7 mouse cellular contexts compared by ENCODE assay signal in the genomic region with DNA sequence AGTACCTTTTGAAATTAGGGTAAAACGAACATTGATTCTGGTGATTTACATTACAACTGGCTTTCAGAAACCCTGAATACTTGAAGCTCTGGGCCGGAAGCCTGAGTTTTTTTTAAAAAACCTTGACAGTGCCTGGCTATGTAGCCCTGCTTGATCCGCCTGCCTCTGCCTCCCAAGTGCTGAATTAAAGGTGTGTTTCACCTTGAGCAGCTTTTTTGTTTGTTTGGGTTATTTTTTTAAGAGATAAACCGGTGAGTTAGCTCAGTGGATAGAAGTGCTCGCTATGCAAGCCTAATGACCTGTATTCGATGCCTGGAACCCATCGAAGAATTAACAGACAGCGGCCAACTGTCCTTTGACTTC. TPM values are rescaled to one million over a fixed set of nuclear protein-coding genes. Genes with fewer than 3 reads are reported as not detected.
DNase-seq lines count a peak whose midpoint lies in the region; ATAC-seq lines count a peak whose summit lies in the region.

No protein-coding gene starts in this region.

- no peaks in the 10 kb centered on the region for H3K36me3 ChIP-seq in lung, embryonic 15.5 days
- H3K36me3 ChIP-seq in forebrain, embryonic 10.5 days (replicated peaks), result no peaks in the 10 kb centered on the region
- H3K36me3 ChIP-seq in limb, embryonic 15.5 days, result no peaks in the 10 kb centered on the region
- no peaks in the 10 kb centered on the region for H3K36me3 ChIP-seq in neural tube, embryonic 15.5 days

- no peaks in the 10 kb centered on the region for H3K9me3 ChIP-seq in lung, embryonic 15.5 days
- H3K9me3 ChIP-seq in forebrain, embryonic 10.5 days, result no peaks in the 10 kb centered on the region
- H3K9me3 ChIP-seq in limb, embryonic 15.5 days, result no peaks in the 10 kb centered on the region
- H3K9me3 ChIP-seq in neural tube, embryonic 15.5 days (replicated peaks), result no peaks in the 10 kb centered on the region

- H3K27ac ChIP-seq in lung, embryonic 15.5 days, result peak overlapping the region; percentile 100
- no peak overlapping the region for H3K27ac ChIP-seq in forebrain, embryonic 10.5 days
- H3K27ac ChIP-seq in limb, embryonic 15.5 days, result peak overlapping the region; percentile 100
- H3K27ac ChIP-seq in neural tube, embryonic 15.5 days (replicated peaks), result peak overlapping the region; percentile 100

- WGBS in lung, embryonic 15.5 days, result 8% methylated on average over 8 of the region's 8 CpGs
- WGBS in forebrain, embryonic 10.5 days, result 17% methylated on average over 8 of the region's 8 CpGs
- 14% methylated on average over 8 of the region's 8 CpGs for WGBS in limb, embryonic 15.5 days
- WGBS in neural tube, embryonic 15.5 days, result 9% methylated on average over 8 of the region's 8 CpGs

- peaks cover 45% of the 10 kb centered on the region for H3K4me1 ChIP-seq in lung, embryonic 15.5 days
- H3K4me1 ChIP-seq in forebrain, embryonic 10.5 days, result peaks cover 42% of the 10 kb centered on the region
- H3K4me1 ChIP-seq in limb, embryonic 15.5 days, result peaks cover 41% of the 10 kb centered on the region
- peaks cover 26% of the 10 kb centered on the region for H3K4me1 ChIP-seq in neural tube, embryonic 15.5 days

- DNase-seq in lung, postnatal 25 days (ENCODE audit: low spot score), result no peak
- no peak for DNase-seq in forebrain, embryonic 10.5 days (ENCODE audit: extremely low spot score, low spot score)
- DNase-seq in thymus, postnatal 4 days, result no peak
- no peak for DNase-seq in MN1 (ENCODE audit: low spot score)

- peak overlapping the region; percentile 60 for H3K4me2 ChIP-seq in lung, embryonic 15.5 days
- H3K4me2 ChIP-seq in limb, embryonic 15.5 days, result peak overlapping the region; percentile 27; the same call in 1 of the 2 replicates
- H3K4me2 ChIP-seq in neural tube, embryonic 15.5 days, result peak overlapping the region; percentile 66

- no peak for ATAC-seq in lung, embryonic 15.5 days (ENCODE audit: borderline replicate concordance, extremely low read depth, low FRiP score, low TSS enrichment)
- ATAC-seq in limb, embryonic 15.5 days (ENCODE audit: insufficient number of reproducible peaks, low FRiP score, low TSS enrichment, low read depth), result no peak
- ATAC-seq in neural tube, embryonic 15.5 days (ENCODE audit: low FRiP score), result no peak

- H3K27me3 ChIP-seq in lung, embryonic 15.5 days, result no peaks in the 10 kb centered on the region
- 0 out of 2 replicates have a peak, but pooled peaks cover 5% of the 10 kb centered on the region for H3K27me3 ChIP-seq in forebrain, embryonic 10.5 days (ENCODE audit: poor library complexity, severe bottlenecking)
- no peaks in the 10 kb centered on the region for H3K27me3 ChIP-seq in limb, embryonic 15.5 days
- no peaks in the 10 kb centered on the region for H3K27me3 ChIP-seq in neural tube, embryonic 15.5 days (replicated peaks)

- no peak overlapping the region for H3K4me3 ChIP-seq in lung, embryonic 15.5 days
- H3K4me3 ChIP-seq in forebrain, embryonic 10.5 days, result peak overlapping the region; percentile 14; the same call in 1 of the 2 replicates
- 0 out of 2 replicates have a peak overlapping the region, but pooled peaks have one; percentile 39 for H3K4me3 ChIP-seq in limb, embryonic 15.5 days
- no peak overlapping the region for H3K4me3 ChIP-seq in neural tube, embryonic 15.5 days (replicated peaks)

- H3K9ac ChIP-seq in lung, embryonic 15.5 days, result peak overlapping the region; percentile 27; the same call in 1 of the 2 replicates
- H3K9ac ChIP-seq in limb, embryonic 15.5 days, result no peak overlapping the region
- 0 out of 2 replicates have a peak overlapping the region, but pooled peaks have one; percentile 6 for H3K9ac ChIP-seq in neural tube, embryonic 15.5 days (replicated peaks)

RNA-seq across cellular contexts. Expression of gene Sirt4, which starts 6.1 kb away (rescaled TPM):
- polyA plus RNA-seq in lung, embryonic 15.5 days (2015; fragmentation: Nextera tagmentation; extraction: Ambion mirVana), result 27.2 and 30.4 TPM in 2 replicates
- 13.1 and 13.9 TPM in 2 replicates for polyA plus RNA-seq in forebrain, embryonic 10.5 days (2016; fragmentation: Nextera tagmentation; extraction: Ambion mirVana)
- 24.9 and 26.5 TPM in 2 replicates for polyA plus RNA-seq in limb, embryonic 15.5 days (2015; fragmentation: Nextera tagmentation; extraction: Ambion mirVana)
- polyA plus RNA-seq in neural tube, embryonic 15.5 days (2015; fragmentation: Nextera tagmentation; extraction: Ambion mirVana), result 31.0 and 37.1 TPM in 2 replicates

RNA-seq across cellular contexts. Expression of gene Pxn, which starts 15.9 kb away (rescaled TPM):
- polyA plus RNA-seq in lung, embryonic 15.5 days (2015; fragmentation: Nextera tagmentation; extraction: Ambion mirVana), result 57.1 and 58.6 TPM in 2 replicates
- 34.3 and 35.8 TPM in 2 replicates for polyA plus RNA-seq in forebrain, embryonic 10.5 days (2016; fragmentation: Nextera tagmentation; extraction: Ambion mirVana)
- polyA plus RNA-seq in limb, embryonic 15.5 days (2015; fragmentation: Nextera tagmentation; extraction: Ambion mirVana), result 52.6 and 55.7 TPM in 2 replicates
- polyA plus RNA-seq in neural tube, embryonic 15.5 days (2015; fragmentation: Nextera tagmentation; extraction: Ambion mirVana), result 21.3 and 28.2 TPM in 2 replicates

RNA-seq across cellular contexts. Expression of gene Pla2g1b, which starts 24.6 kb away (rescaled TPM):
- polyA plus RNA-seq in lung, embryonic 15.5 days (2015; fragmentation: Nextera tagmentation; extraction: Ambion mirVana), result 4.7 and 7.0 TPM in 2 replicates
- not detected in 2 replicates for polyA plus RNA-seq in forebrain, embryonic 10.5 days (2016; fragmentation: Nextera tagmentation; extraction: Ambion mirVana)
- polyA plus RNA-seq in limb, embryonic 15.5 days (2015; fragmentation: Nextera tagmentation; extraction: Ambion mirVana), result not detected in 2 replicates
- polyA plus RNA-seq in neural tube, embryonic 15.5 days (2015; fragmentation: Nextera tagmentation; extraction: Ambion mirVana), result 0.81 and 1.1 TPM in 2 replicates

Comparison
In these comparisons a context has a peak if more than half of its experiments do, and no peak if none do; other contexts are left out.
1. H3K4me3 ChIP-seq: peak in forebrain, embryonic 10.5 days (single experiment) and limb, embryonic 15.5 days (single experiment); none in lung, embryonic 15.5 days (single experiment) and neural tube, embryonic 15.5 days (single experiment).
2. Peak in every context shown above with its lines, with median percentiles within 50 percentile points of each other: H3K4me2 ChIP-seq.